In genomic region chr2:28867495-28867894, GRCm38 (mm10) we compare ENCODE assay signal across 18 mouse cellular contexts. TPM values are rescaled to one million over a fixed set of nuclear protein-coding genes. Genes with fewer than 3 reads are reported as not detected.
DNase-seq lines count a peak whose midpoint lies in the region; ATAC-seq and TF ChIP-seq lines count a peak whose summit lies in the region.
"Had no signal": no experiment of that assay in that cellular context is flagged by ENCODE, and none has a peak within 500 bp of the region (broad histone marks: within the 10 kb centered on the region; RNA-seq: fewer than 3 reads in every experiment).

No protein-coding gene starts in this region.

- no peaks in the 10 kb centered on the region for H3K9me3 ChIP-seq in hindbrain, embryonic 14.5 days (ENCODE audit: control insufficient read depth, low read length)
- H3K9me3 ChIP-seq in hindbrain, embryonic 10.5 days, result no peaks in the 10 kb centered on the region
- no peaks in the 10 kb centered on the region for H3K9me3 ChIP-seq in midbrain, embryonic 15.5 days
- no peaks in the 10 kb centered on the region for H3K9me3 ChIP-seq in midbrain, embryonic 13.5 days
- H3K9me3 ChIP-seq in stomach, postnatal 0 days (ENCODE audit: control insufficient read depth, low read length), result no peaks in the 10 kb centered on the region
- H3K9me3 ChIP-seq: heart, embryonic 10.5 days had no signal

- no peak overlapping the region for H3K9ac ChIP-seq in hindbrain, embryonic 14.5 days
- H3K9ac ChIP-seq in midbrain, embryonic 15.5 days, result no peak overlapping the region
- no peak overlapping the region for H3K9ac ChIP-seq in midbrain, embryonic 13.5 days (replicated peaks)
- H3K9ac ChIP-seq in stomach, postnatal 0 days (ENCODE audit: low read length), result no peak overlapping the region
- H3K9ac ChIP-seq: liver, postnatal 0 days had no signal

- H3K4me2 ChIP-seq in hindbrain, embryonic 14.5 days (replicated peaks), result no peak overlapping the region
- no peak overlapping the region for H3K4me2 ChIP-seq in midbrain, embryonic 15.5 days
- H3K4me2 ChIP-seq in midbrain, embryonic 13.5 days (replicated peaks), result no peak overlapping the region
- no peak overlapping the region for H3K4me2 ChIP-seq in stomach, postnatal 0 days (replicated peaks; ENCODE audit: low read depth)

- 64% methylated on average over 7 of the region's 7 CpGs for WGBS in hindbrain, embryonic 14.5 days
- WGBS in hindbrain, embryonic 10.5 days, result 83% methylated on average over 7 of the region's 7 CpGs
- 61% methylated on average over 7 of the region's 7 CpGs for WGBS in midbrain, embryonic 15.5 days
- WGBS in midbrain, embryonic 13.5 days, result 73% methylated on average over 7 of the region's 7 CpGs
- 51% methylated on average over 7 of the region's 7 CpGs for WGBS in stomach, postnatal 0 days

- no peaks in the 10 kb centered on the region for H3K27me3 ChIP-seq in hindbrain, embryonic 14.5 days (ENCODE audit: control insufficient read depth, insufficient read depth, low read length)
- no peaks in the 10 kb centered on the region for H3K27me3 ChIP-seq in hindbrain, embryonic 10.5 days (ENCODE audit: insufficient read depth, poor library complexity, severe bottlenecking)
- no peaks in the 10 kb centered on the region for H3K27me3 ChIP-seq in midbrain, embryonic 15.5 days (replicated peaks)
- no peaks in the 10 kb centered on the region for H3K27me3 ChIP-seq in midbrain, embryonic 13.5 days
- no peaks in the 10 kb centered on the region for H3K27me3 ChIP-seq in stomach, postnatal 0 days (ENCODE audit: control insufficient read depth, insufficient read depth, low read length)

- H3K4me1 ChIP-seq in hindbrain, embryonic 14.5 days (replicated peaks; ENCODE audit: control insufficient read depth, insufficient read depth, low read length), result no peaks in the 10 kb centered on the region
- H3K4me1 ChIP-seq in hindbrain, embryonic 10.5 days (replicated peaks), result no peaks in the 10 kb centered on the region
- H3K4me1 ChIP-seq in midbrain, embryonic 15.5 days, result no peaks in the 10 kb centered on the region
- no peaks in the 10 kb centered on the region for H3K4me1 ChIP-seq in midbrain, embryonic 13.5 days (replicated peaks)
- H3K4me1 ChIP-seq in stomach, postnatal 0 days (replicated peaks; ENCODE audit: control insufficient read depth, insufficient read depth), result no peaks in the 10 kb centered on the region
- H3K4me1 ChIP-seq: heart, embryonic 10.5 days had no signal

- 0 out of 2 replicates have a peak overlapping the region, but pooled peaks have one; percentile 44 for H3K27ac ChIP-seq in hindbrain, embryonic 14.5 days
- H3K27ac ChIP-seq in hindbrain, embryonic 10.5 days, result no peak overlapping the region
- H3K27ac ChIP-seq in midbrain, embryonic 15.5 days, result 0 out of 2 replicates have a peak overlapping the region, but pooled peaks have one; percentile 35
- H3K27ac ChIP-seq in midbrain, embryonic 13.5 days, result no peak overlapping the region
- no peak overlapping the region for H3K27ac ChIP-seq in stomach, postnatal 0 days (replicated peaks)
- H3K27ac ChIP-seq: gastrocnemius, adult 2 months; heart, embryonic 10.5 days; left cerebral cortex, adult 2 months had no signal

- no peak overlapping the region for H3K4me3 ChIP-seq in hindbrain, embryonic 14.5 days (replicated peaks; ENCODE audit: low read length)
- H3K4me3 ChIP-seq in hindbrain, embryonic 10.5 days, result no peak overlapping the region
- H3K4me3 ChIP-seq in midbrain, embryonic 15.5 days, result no peak overlapping the region
- H3K4me3 ChIP-seq in midbrain, embryonic 13.5 days (replicated peaks), result no peak overlapping the region
- no peak overlapping the region for H3K4me3 ChIP-seq in stomach, postnatal 0 days (ENCODE audit: low read depth, low read length)
- H3K4me3 ChIP-seq: gastrocnemius, adult 2 months; heart, embryonic 10.5 days; left cerebral cortex, adult 2 months had no signal

- peaks cover 39% of the 10 kb centered on the region for H3K36me3 ChIP-seq in hindbrain, embryonic 14.5 days (replicated peaks; ENCODE audit: control insufficient read depth, insufficient read depth)
- H3K36me3 ChIP-seq in hindbrain, embryonic 10.5 days, result peaks cover 76% of the 10 kb centered on the region
- H3K36me3 ChIP-seq in midbrain, embryonic 15.5 days (replicated peaks), result peaks cover 18% of the 10 kb centered on the region
- peaks cover 52% of the 10 kb centered on the region for H3K36me3 ChIP-seq in midbrain, embryonic 13.5 days
- H3K36me3 ChIP-seq in stomach, postnatal 0 days (ENCODE audit: control insufficient read depth, insufficient read depth, low read length), result peaks cover 4% of the 10 kb centered on the region; the same call in 1 of the 2 replicates

- peak; percentile 60 for ATAC-seq in hindbrain, embryonic 14.5 days (ENCODE audit: low FRiP score)
- no peak for ATAC-seq in midbrain, embryonic 15.5 days (replicated peaks)
- ATAC-seq in midbrain, embryonic 13.5 days, result no peak
- ATAC-seq in stomach, postnatal 0 days (ENCODE audit: low FRiP score, low TSS enrichment), result peak; percentile 59; the same call in 1 of the 2 replicates
- ATAC-seq in granulocyte monocyte progenitor cell, adult 5-6 weeks (replicated peaks; ENCODE audit: poor library complexity, severe bottlenecking), result no peak
- ATAC-seq: liver, postnatal 0 days had no signal

- DNase-seq in hindbrain, embryonic 14.5 days (ENCODE audit: low spot score), result peak; percentile 62
- no peak for DNase-seq in hindbrain, embryonic 10.5 days (ENCODE audit: low spot score)
- peak; percentile 81 for DNase-seq in cerebellum, adult 9-10 months
- DNase-seq in stomach, postnatal 0 days (ENCODE audit: low spot score), result no peak
- no peak for DNase-seq in frontal cortex, postnatal 25 days (ENCODE audit: low spot score in 2 of 2)
- DNase-seq: adrenal gland, postnatal 36 days; gastrocnemius, adult 2 months; heart, postnatal 4 days; kidney, postnatal 4 days; liver, postnatal 0 days; right cerebral cortex, postnatal 4 days had no signal

- TF ChIP-seq EP300 in stomach, postnatal 0 days (optimal IDR thresholded peaks at IDR 0.05), result no peak

- no peak for TF ChIP-seq CTCF in stomach, postnatal 0 days (IDR thresholded peaks at IDR 0.05; ENCODE audit: low read depth)

RNA-seq across cellular contexts. Expression of gene Ddx31, which starts 27.3 kb away (rescaled TPM):
- polyA plus RNA-seq in hindbrain, embryonic 14.5 days (2014; fragmentation: Nextera tagmentation; extraction: Ambion mirVana), result 13.2 and 14.3 TPM in 2 replicates
- 16.7 and 21.5 TPM in 2 replicates for polyA plus RNA-seq in hindbrain, embryonic 10.5 days (2016; fragmentation: Nextera tagmentation; extraction: Ambion mirVana)
- 14.9 TPM in 2 replicates for polyA plus RNA-seq in midbrain, embryonic 15.5 days (2015; fragmentation: Nextera tagmentation; extraction: Ambion mirVana)
- 14.1 and 16.9 TPM in 2 replicates for polyA plus RNA-seq in midbrain, embryonic 13.5 days (2015; fragmentation: Nextera tagmentation; extraction: Ambion mirVana)
- polyA plus RNA-seq in stomach, postnatal 0 days (2015; fragmentation: Nextera tagmentation; extraction: Ambion mirVana), result 5.1 and 5.8 TPM in 2 replicates
- 6.5 and 13.7 TPM in 2 replicates for total RNA-seq in granulocyte monocyte progenitor cell, adult 5-6 weeks (2014; fragmentation: Nextera tagmentation)
- 14.1 and 14.5 TPM in 2 replicates for total RNA-seq in granulocyte monocyte progenitor cell, adult 5-6 weeks (2017)

RNA-seq across cellular contexts. Expression of gene Gtf3c4, which starts 27.3 kb away (rescaled TPM):
- 33.6 and 34.2 TPM in 2 replicates for polyA plus RNA-seq in hindbrain, embryonic 14.5 days (2014; fragmentation: Nextera tagmentation; extraction: Ambion mirVana)
- 21.1 and 23.7 TPM in 2 replicates for polyA plus RNA-seq in hindbrain, embryonic 10.5 days (2016; fragmentation: Nextera tagmentation; extraction: Ambion mirVana)
- 22.7 and 22.8 TPM in 2 replicates for polyA plus RNA-seq in midbrain, embryonic 15.5 days (2015; fragmentation: Nextera tagmentation; extraction: Ambion mirVana)
- 21.3 and 22.0 TPM in 2 replicates for polyA plus RNA-seq in midbrain, embryonic 13.5 days (2015; fragmentation: Nextera tagmentation; extraction: Ambion mirVana)
- 3.3 and 3.9 TPM in 2 replicates for polyA plus RNA-seq in stomach, postnatal 0 days (2015; fragmentation: Nextera tagmentation; extraction: Ambion mirVana)
- 12.9 and 23.3 TPM in 2 replicates for total RNA-seq in granulocyte monocyte progenitor cell, adult 5-6 weeks (2014; fragmentation: Nextera tagmentation)
- total RNA-seq in granulocyte monocyte progenitor cell, adult 5-6 weeks (2017), result 23.5 and 26.9 TPM in 2 replicates

RNA-seq across cellular contexts. Expression of gene Barhl1, which starts 49.0 kb away (rescaled TPM):
- polyA plus RNA-seq in hindbrain, embryonic 14.5 days (2014; fragmentation: Nextera tagmentation; extraction: Ambion mirVana), result 25.9 and 28.7 TPM in 2 replicates
- 10.8 and 18.4 TPM in 2 replicates for polyA plus RNA-seq in hindbrain, embryonic 10.5 days (2016; fragmentation: Nextera tagmentation; extraction: Ambion mirVana)
- polyA plus RNA-seq in midbrain, embryonic 15.5 days (2015; fragmentation: Nextera tagmentation; extraction: Ambion mirVana), result 53.5 and 77.8 TPM in 2 replicates
- 29.8 and 41.8 TPM in 2 replicates for polyA plus RNA-seq in midbrain, embryonic 13.5 days (2015; fragmentation: Nextera tagmentation; extraction: Ambion mirVana)
- polyA plus RNA-seq in stomach, postnatal 0 days (2015; fragmentation: Nextera tagmentation; extraction: Ambion mirVana), result not detected in 2 replicates
- not detected in 2 replicates for total RNA-seq in granulocyte monocyte progenitor cell, adult 5-6 weeks (2014; fragmentation: Nextera tagmentation)
- not detected in 2 replicates for total RNA-seq in granulocyte monocyte progenitor cell, adult 5-6 weeks (2017)
- total RNA-seq: adrenal gland, postnatal 36 days; common myeloid progenitor, adult 5-6 weeks; gastrocnemius, adult 2 months; heart, postnatal 4 days; left cerebral cortex, adult 2 months had no signal
- polyA plus RNA-seq: heart, embryonic 10.5 days; liver, postnatal 0 days; thymus, postnatal 0 days had no signal

Comparison
In these comparisons a context has a peak if more than half of its experiments do, and no peak if none do; other contexts are left out.
1. DNase-seq: peak in hindbrain, embryonic 14.5 days (single experiment) and cerebellum, adult 9-10 months (single experiment); none in hindbrain, embryonic 10.5 days (single experiment), stomach, postnatal 0 days (single experiment) and frontal cortex, postnatal 25 days (0 of 2).
2. H3K27ac ChIP-seq: peak in hindbrain, embryonic 14.5 days (single experiment) and midbrain, embryonic 15.5 days (single experiment); none in hindbrain, embryonic 10.5 days (single experiment), midbrain, embryonic 13.5 days (single experiment) and stomach, postnatal 0 days (single experiment).
3. ATAC-seq: peak in hindbrain, embryonic 14.5 days (single experiment) and stomach, postnatal 0 days (single experiment); none in midbrain, embryonic 15.5 days (single experiment), midbrain, embryonic 13.5 days (single experiment) and granulocyte monocyte progenitor cell, adult 5-6 weeks (single experiment).
4. RNA of gene Barhl1, which starts 49.0 kb away (polyA plus RNA-seq): 53.5 to 77.8 TPM in midbrain, embryonic 15.5 days, 29.8 to 41.8 TPM in midbrain, embryonic 13.5 days, 25.9 to 28.7 TPM in hindbrain, embryonic 14.5 days and 10.8 to 18.4 TPM in hindbrain, embryonic 10.5 days; not detected in stomach, postnatal 0 days; every median in the first group is over 10 times any median in the second.